Mouse (Mus musculus): Measurements from ENCODE around the gene Dbf4. TPM values are rescaled to one million over a fixed set of nuclear protein-coding genes. Genes with fewer than 3 reads are reported as not detected.

The Dbf4 gene
- 44.8 and 60.7 TPM in 2 replicates for polyA plus RNA-seq (2016; fragmentation: Nextera tagmentation; extraction: Ambion mirVana)

DNA sequence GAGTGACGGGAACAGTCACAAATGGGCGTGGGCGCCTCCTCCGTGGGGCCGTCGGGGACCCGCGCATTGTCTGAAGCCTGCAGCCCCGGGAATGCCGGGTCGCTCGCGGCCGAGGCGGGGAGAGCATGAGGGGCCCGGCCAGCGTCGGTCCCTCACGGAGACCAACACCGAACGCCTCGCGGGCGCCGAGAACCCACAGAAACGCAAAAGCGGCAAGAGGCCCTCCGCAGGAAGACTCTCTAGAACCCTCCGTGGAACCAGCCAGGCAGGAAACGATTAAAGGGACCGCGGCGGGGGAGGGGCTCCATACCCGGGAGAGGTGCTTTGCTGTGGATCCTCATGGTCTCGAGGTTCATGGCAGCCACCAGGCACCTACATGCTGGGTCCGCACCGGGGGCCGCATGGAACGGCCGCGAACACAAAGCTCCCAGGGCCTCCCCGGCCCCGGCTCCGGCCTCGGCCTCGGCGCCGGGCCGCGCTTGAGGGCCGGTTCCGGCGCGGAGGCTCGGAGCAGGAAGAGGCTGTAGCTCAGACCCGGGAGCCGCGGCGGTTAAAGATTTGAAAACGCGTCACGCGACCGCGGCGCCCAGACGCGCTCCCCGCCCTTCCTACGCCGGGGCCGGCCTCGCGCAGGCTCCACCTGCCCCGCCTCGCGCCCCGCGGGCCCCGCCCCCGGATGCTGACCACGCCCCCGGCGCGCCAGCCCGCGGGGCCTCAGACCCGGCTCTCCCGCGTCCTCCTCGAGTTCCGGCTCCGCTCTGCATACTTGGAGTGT, at the start of gene Dbf4, which contains the start of gene Slc25a40:
TSS of gene Dbf4 (minus strand) at position 560 of the 775 bp plus-strand sequence.
TSS of gene Slc25a40 (plus strand) at position 694 of the 775 bp plus-strand sequence.
- DNase-seq (ENCODE audit: low spot score), result peak; percentile 90
- H3K36me3 ChIP-seq, result peaks cover 35% of the 10 kb centered on the region
- no peaks in the 10 kb centered on the region for H3K27me3 ChIP-seq (ENCODE audit: insufficient read depth, poor library complexity, severe bottlenecking)
- H3K4me1 ChIP-seq (replicated peaks), result peaks cover 19% of the 10 kb centered on the region
- peak within 1 kb of the TSS; percentile 97 for H3K27ac ChIP-seq
- under 1% methylated on average over 93 of the region's 93 CpGs for WGBS
- H3K9me3 ChIP-seq, result no peaks in the 10 kb centered on the region
- peak within 1 kb of the TSS; percentile 89 for H3K4me3 ChIP-seq

DNA sequence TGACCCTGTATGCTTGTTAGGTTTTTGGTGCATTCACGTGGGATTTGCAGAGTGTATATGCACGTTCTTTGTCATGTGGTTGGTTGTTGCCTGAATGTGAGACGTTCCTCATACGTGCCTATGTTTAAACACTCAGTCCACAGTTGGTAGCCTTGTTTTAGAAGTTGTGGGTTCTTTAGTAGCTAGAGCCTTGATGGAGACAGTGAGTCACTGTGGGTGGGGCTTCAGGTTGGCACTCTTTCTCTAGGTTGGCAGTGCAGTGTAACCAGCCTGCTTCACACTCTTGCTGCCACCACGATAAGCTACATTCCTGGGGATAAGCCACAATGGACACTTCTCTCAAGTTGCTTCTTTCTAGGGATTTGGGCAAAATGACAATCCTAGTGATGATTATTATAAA, 34.0 kb upstream of the Dbf4 start:
- Histone ChIP-seq H3K9me3 (no peaks in the 10 kb centered on the region), H3K4me3 (no peak overlapping the region), H3K27ac (no peak overlapping the region), H3K36me3 (peaks cover 38% of the 10 kb centered on the region), H3K27me3 (ENCODE audit: insufficient read depth, poor library complexity, severe bottlenecking) (no peaks in the 10 kb centered on the region), H3K4me1 (replicated peaks) (no peaks in the 10 kb centered on the region)
- 94% methylated on average over 5 of the region's 5 CpGs for WGBS
- DNase-seq (ENCODE audit: low spot score), result no peak

GRCm38 (mm10) chr5:8455565-8455964, 33.0 kb upstream of the Dbf4 start:
- H3K9me3 ChIP-seq, result no peaks in the 10 kb centered on the region
- H3K27ac ChIP-seq, result no peak overlapping the region
- H3K27me3 ChIP-seq (ENCODE audit: insufficient read depth, poor library complexity, severe bottlenecking), result no peaks in the 10 kb centered on the region
- H3K36me3 ChIP-seq, result peaks cover 31% of the 10 kb centered on the region
- no peaks in the 10 kb centered on the region for H3K4me1 ChIP-seq (replicated peaks)
- no peak overlapping the region for H3K4me3 ChIP-seq
- DNase-seq (ENCODE audit: low spot score), result no peak

DNA sequence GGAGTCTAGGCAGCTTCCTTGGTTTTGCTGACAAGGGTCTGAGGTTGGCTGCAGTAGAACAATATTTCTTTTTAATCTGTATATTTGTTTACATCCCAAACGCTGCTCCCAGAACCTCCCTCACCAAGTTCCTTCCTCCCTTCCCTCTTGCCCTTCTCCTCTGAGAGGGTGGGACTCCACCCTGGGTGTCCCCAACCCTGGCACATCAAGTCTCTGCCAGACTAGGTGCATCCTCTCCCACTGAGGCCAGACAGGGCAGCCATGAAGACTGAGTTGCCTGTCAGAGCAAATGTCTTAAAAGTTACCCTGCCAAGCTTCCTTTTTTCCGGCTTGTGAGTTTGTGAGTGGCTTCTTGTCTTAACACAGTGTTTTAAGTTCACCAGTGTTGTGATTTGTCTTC, 16.6 kb upstream of the Dbf4 start:
- H3K4me3 ChIP-seq, result no peak overlapping the region
- WGBS, result 78% methylated on average over 2 of the region's 2 CpGs
- H3K36me3 ChIP-seq, result peaks cover 15% of the 10 kb centered on the region
- no peak for DNase-seq (ENCODE audit: low spot score)
- H3K9me3 ChIP-seq, result no peaks in the 10 kb centered on the region
- H3K27ac ChIP-seq, result no peak overlapping the region
- no peaks in the 10 kb centered on the region for H3K27me3 ChIP-seq (ENCODE audit: insufficient read depth, poor library complexity, severe bottlenecking)
- no peaks in the 10 kb centered on the region for H3K4me1 ChIP-seq (replicated peaks)

GRCm38 (mm10) chr5:8437481-8438156, 15.1 kb upstream of the Dbf4 start:
- Histone ChIP-seq H3K4me3 (no peak overlapping the region), H3K9me3 (no peaks in the 10 kb centered on the region), H3K27me3 (ENCODE audit: insufficient read depth, poor library complexity, severe bottlenecking) (no peaks in the 10 kb centered on the region), H3K36me3 (peaks cover 15% of the 10 kb centered on the region), H3K27ac (no peak overlapping the region), H3K4me1 (replicated peaks) (no peaks in the 10 kb centered on the region)
- DNase-seq (ENCODE audit: low spot score), result no peak
- 88% methylated on average over 5 of the region's 5 CpGs for WGBS

- H3K9me3 ChIP-seq, result no peaks in the 10 kb centered on the region
- no peaks in the 10 kb centered on the region for H3K27me3 ChIP-seq (ENCODE audit: insufficient read depth, poor library complexity, severe bottlenecking)
- DNase-seq (ENCODE audit: low spot score), result no peak
- peaks cover 6% of the 10 kb centered on the region for H3K36me3 ChIP-seq
- 87% methylated on average over 5 of the region's 5 CpGs for WGBS
- no peak overlapping the region for H3K4me3 ChIP-seq
- H3K27ac ChIP-seq, result no peak overlapping the region
- peaks cover 15% of the 10 kb centered on the region for H3K4me1 ChIP-seq (replicated peaks)
Measured at GRCm38 (mm10) chr5:8425899-8426298, 3.4 kb upstream of the Dbf4 start.

GRCm38 (mm10) chr5:8424116-8424515, 1.6 kb upstream of the Dbf4 start:
- peak overlapping the region; percentile 29; the same call in 1 of the 2 replicates for H3K27ac ChIP-seq
- H3K27me3 ChIP-seq (ENCODE audit: insufficient read depth, poor library complexity, severe bottlenecking), result no peaks in the 10 kb centered on the region
- H3K9me3 ChIP-seq, result no peaks in the 10 kb centered on the region
- DNase-seq (ENCODE audit: low spot score), result peak; percentile 7
- peak overlapping the region; percentile 89 for H3K4me3 ChIP-seq
- H3K4me1 ChIP-seq (replicated peaks), result peaks cover 16% of the 10 kb centered on the region
- 17% methylated on average over 7 of the region's 7 CpGs for WGBS
- peaks cover 18% of the 10 kb centered on the region for H3K36me3 ChIP-seq

- no peaks in the 10 kb centered on the region for H3K9me3 ChIP-seq
- no peak for DNase-seq (ENCODE audit: low spot score)
- H3K36me3 ChIP-seq, result peaks cover 26% of the 10 kb centered on the region
- peak overlapping the region; percentile 89 for H3K4me3 ChIP-seq
- peak overlapping the region; percentile 97 for H3K27ac ChIP-seq
- under 1% methylated on average over 40 of the region's 40 CpGs for WGBS
- H3K27me3 ChIP-seq (ENCODE audit: insufficient read depth, poor library complexity, severe bottlenecking), result no peaks in the 10 kb centered on the region
- H3K4me1 ChIP-seq (replicated peaks), result peaks cover 16% of the 10 kb centered on the region
Measured at GRCm38 (mm10) chr5:8422932-8423928, 714 bp upstream of the Dbf4 start.

DNA sequence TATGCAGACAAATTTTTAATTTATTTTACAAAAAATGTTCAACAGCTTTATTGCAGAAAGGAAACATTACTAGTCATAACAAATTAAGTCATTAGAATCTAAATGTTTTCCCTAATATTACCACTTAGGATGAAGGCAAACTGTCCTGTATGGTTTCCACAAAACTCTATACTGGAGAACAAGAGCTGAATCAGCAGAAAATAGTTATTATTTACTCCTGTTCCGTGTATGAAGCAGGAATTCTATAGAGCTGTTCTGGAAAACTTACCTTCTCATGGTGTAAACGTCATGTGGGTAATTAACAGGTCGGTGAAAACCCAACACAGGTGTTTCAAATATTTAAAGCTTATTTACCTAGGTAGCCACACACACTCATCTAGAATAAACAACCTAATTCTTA, 1.1 kb downstream of the Dbf4 start:
- WGBS, result 20% methylated on average over 3 of the region's 3 CpGs
- Histone ChIP-seq H3K27me3 (ENCODE audit: insufficient read depth, poor library complexity, severe bottlenecking) (no peaks in the 10 kb centered on the region), H3K4me3 (peak overlapping the region; percentile 89), H3K27ac (peak overlapping the region; percentile 97; the same call in 1 of the 2 replicates), H3K4me1 (replicated peaks) (peaks cover 19% of the 10 kb centered on the region), H3K9me3 (no peaks in the 10 kb centered on the region), H3K36me3 (peaks cover 44% of the 10 kb centered on the region)
- no peak for DNase-seq (ENCODE audit: low spot score)

DNA sequence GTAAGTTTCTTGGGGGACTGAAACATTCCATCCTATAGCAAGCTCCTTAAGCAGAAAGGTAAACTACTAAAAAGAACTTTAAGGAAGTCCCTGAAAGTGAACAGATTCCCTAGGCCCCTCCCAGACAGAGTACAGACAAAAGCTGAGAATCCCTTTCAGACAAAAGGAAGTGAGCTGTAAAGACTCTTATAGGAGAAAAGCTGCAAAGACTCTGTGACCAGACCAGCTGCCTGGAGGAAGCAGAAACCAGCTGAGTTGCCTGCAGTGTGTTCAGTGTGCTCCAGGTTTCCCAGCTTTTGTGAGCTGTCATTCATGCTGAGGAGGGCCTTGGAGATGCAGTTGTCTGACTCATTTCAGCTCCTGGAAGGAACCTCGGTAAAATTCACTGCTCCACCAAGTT, 5.1 kb downstream of the Dbf4 start:
- Histone ChIP-seq H3K4me3 (no peak overlapping the region), H3K36me3 (peaks cover 83% of the 10 kb centered on the region), H3K27ac (no peak overlapping the region), H3K4me1 (replicated peaks) (peaks cover 11% of the 10 kb centered on the region), H3K9me3 (no peaks in the 10 kb centered on the region), H3K27me3 (ENCODE audit: insufficient read depth, poor library complexity, severe bottlenecking) (no peaks in the 10 kb centered on the region)
- WGBS, result 41% methylated on average over 1 of the region's 1 CpGs
- no peak for DNase-seq (ENCODE audit: low spot score)

GRCm38 (mm10) chr5:8416683-8417413, 5.7 kb downstream of the Dbf4 start:
- no peaks in the 10 kb centered on the region for H3K9me3 ChIP-seq
- no peaks in the 10 kb centered on the region for H3K27me3 ChIP-seq (ENCODE audit: insufficient read depth, poor library complexity, severe bottlenecking)
- H3K36me3 ChIP-seq, result peaks cover 89% of the 10 kb centered on the region
- H3K4me1 ChIP-seq (replicated peaks), result peaks cover 11% of the 10 kb centered on the region
- no peak for DNase-seq (ENCODE audit: low spot score)
- no peak overlapping the region for H3K27ac ChIP-seq
- 94% methylated on average over 3 of the region's 3 CpGs for WGBS
- H3K4me3 ChIP-seq, result no peak overlapping the region

- Histone ChIP-seq H3K4me1 (replicated peaks) (no peaks in the 10 kb centered on the region), H3K27ac (no peak overlapping the region), H3K27me3 (ENCODE audit: insufficient read depth, poor library complexity, severe bottlenecking) (no peaks in the 10 kb centered on the region), H3K4me3 (no peak overlapping the region), H3K9me3 (no peaks in the 10 kb centered on the region), H3K36me3 (peaks cover 97% of the 10 kb centered on the region)
- 93% methylated on average over 4 of the region's 4 CpGs for WGBS
- DNase-seq (ENCODE audit: low spot score), result no peak
Measured at GRCm38 (mm10) chr5:8408746-8409145, 13.8 kb downstream of the Dbf4 start.

Data from hindbrain, embryonic 10.5 days (tissue).